Mouse (Mus musculus) right cerebral cortex, postnatal 10 days (tissue): ENCODE measurements around the gene Lgsn.
A peak's percentile ranks its signal among the peaks of the same experiment; 100 is the strongest.

ENCODE experiments used
- DNase-seq, 2 experiments: peaks; one replicate each; pipeline ENCODE4 v3.0.0; 2021; ENCODE audit warnings: low spot score in 2 of 2

The Lgsn gene

GRCm38 (mm10) chr1:31214831-31215230 lies 38.6 kb downstream of the Lgsn start:
- DNase-seq = no peak

GRCm38 (mm10) chr1:31220599-31221250 lies 44.5 kb downstream of the Lgsn start:
- DNase-seq = no peak

- DNase-seq = no peak
Observed at GRCm38 (mm10) chr1:31222564-31222963, 46.4 kb downstream of the Lgsn start, which contains the start of the genes 4931428L18Rik and Pih1d3. 4931428L18Rik (minus strand) TSS chr1:31222684. Pih1d3 (plus strand) TSS chr1:31222838.

- peak; percentile 43 to 68 for DNase-seq
Observed at GRCm38 (mm10) chr1:31233319-31234036, 57.3 kb downstream of the Lgsn start.
